Mouse (Mus musculus): ENCODE results near the gene Olfr625-ps1.
"Not testable (repeated sequence)": the region's sequence is repeated elsewhere in the genome, so short reads cannot be mapped to it uniquely, and the experiment has no call there.

The Olfr625-ps1 gene

GRCm38 (mm10) chr7:103682420-103682819 lies at the start of gene Olfr625-ps1:
Gene Olfr625-ps1 (plus strand): TSS chr7:103682720.
- no peak for DNase-seq (ENCODE audit: low read depth, low spot score)

GRCm38 (mm10) chr7:103636795-103637194 lies 45.7 kb upstream of the Olfr625-ps1 start:
- DNase-seq (ENCODE audit: low read depth, low spot score): no peak

GRCm38 (mm10) chr7:103642602-103643001 lies 39.9 kb upstream of the Olfr625-ps1 start, which contains the start of gene Olfr622:
Gene Olfr622 (minus strand): TSS chr7:103642702.
- DNase-seq (ENCODE audit: low read depth, low spot score): no peak

DNA sequence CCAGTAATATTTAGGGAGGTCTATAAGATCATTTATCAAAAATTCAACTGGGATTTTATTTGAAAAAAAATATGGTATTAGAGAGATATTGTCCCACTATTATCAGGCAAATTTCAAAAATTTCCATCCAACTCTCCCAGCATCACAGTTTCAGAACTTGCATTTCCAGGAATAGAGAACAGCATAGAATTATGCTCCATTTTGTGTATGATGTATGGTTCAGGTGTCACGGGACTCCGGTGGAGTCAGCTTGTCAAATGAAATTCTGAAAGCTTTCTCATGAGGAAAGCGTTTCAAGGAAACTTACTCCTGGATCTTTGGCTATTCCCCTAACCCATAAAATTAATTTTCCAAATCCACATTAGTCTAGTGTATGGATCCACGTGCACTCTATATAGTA lies 38.5 kb upstream of the Olfr625-ps1 start:
- no peak for DNase-seq (ENCODE audit: low read depth, low spot score)

- no peak for DNase-seq (ENCODE audit: low read depth, low spot score)
Measured at GRCm38 (mm10) chr7:103663598-103663997, 18.9 kb upstream of the Olfr625-ps1 start, which contains the start of gene Olfr623. Gene Olfr623 (minus strand): TSS chr7:103663698.

- DNase-seq (ENCODE audit: low read depth, low spot score): no peak
Measured at GRCm38 (mm10) chr7:103671091-103671490, 11.4 kb upstream of the Olfr625-ps1 start, which contains the start of gene Olfr624. Gene Olfr624 (minus strand): TSS chr7:103671191.

GRCm38 (mm10) chr7:103699469-103699868 lies 16.9 kb downstream of the Olfr625-ps1 start:
- no peak for DNase-seq (ENCODE audit: low read depth, low spot score)

GRCm38 (mm10) chr7:103712024-103712423 lies 29.5 kb downstream of the Olfr625-ps1 start:
- no peak for DNase-seq (ENCODE audit: low read depth, low spot score)

GRCm38 (mm10) chr7:103714371-103714770 lies 31.9 kb downstream of the Olfr625-ps1 start, which contains the start of gene Olfr243:
Gene Olfr243 (plus strand): TSS chr7:103714671.
- DNase-seq (ENCODE audit: low read depth, low spot score): no peak

- not testable (repeated sequence) for DNase-seq (ENCODE audit: low read depth, low spot score)
Measured at GRCm38 (mm10) chr7:103716398-103716797, 33.9 kb downstream of the Olfr625-ps1 start.

DNA sequence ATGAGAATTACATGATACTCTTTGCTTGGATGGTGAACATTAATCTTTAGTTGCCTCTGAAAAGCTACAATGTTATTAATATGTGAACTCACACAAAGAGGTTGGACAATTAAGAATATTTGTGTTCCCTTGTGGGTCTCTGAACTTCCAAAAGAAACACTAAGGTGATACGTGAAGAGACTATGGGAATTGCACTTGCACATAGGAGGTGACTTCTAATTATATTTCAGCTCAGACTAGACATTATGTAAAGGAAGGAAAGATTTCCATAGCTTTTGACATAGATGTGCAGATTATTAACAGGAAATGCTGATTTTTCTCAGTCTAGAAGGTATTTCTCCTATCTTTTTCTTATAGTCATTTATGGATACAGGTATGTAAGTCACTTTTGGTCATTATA lies 47.6 kb downstream of the Olfr625-ps1 start, which contains the start of gene Olfr628:
Gene Olfr628, plus strand, starts transcription at position 301 of the 400 bp plus-strand sequence.
- no peak for DNase-seq (ENCODE audit: low read depth, low spot score)

All from embryo, embryonic 11.5 days (tissue).